Mouse (Mus musculus) lung, postnatal 0 days (tissue): ENCODE results near the gene Bloc1s2. TPM values are rescaled to one million over a fixed set of nuclear protein-coding genes. Genes with fewer than 3 reads are reported as not detected.
A peak's percentile ranks its signal among the peaks of the same experiment; 100 is the strongest.

Source experiments
- ATAC-seq: fragments of 200-750 bp; cut with Nextera tagmentation; 2 replicates; pipeline ENCODE4 v1.8.0; 2017; ENCODE audit warnings: moderate library complexity
- DNase-seq: peaks from one replicate; pipeline ENCODE4 v3.0.0-alpha.2; 2016; ENCODE audit warnings: low spot score
- H3K27ac ChIP-seq: fragments of 300-500 bp; sonication (generic); 2 replicates; pipeline ENCODE4 v1.5.1; 2014; ENCODE audit warnings: antibody characterized with exemption, mild to moderate bottlenecking, low read length, mixed read lengths
- H3K27me3 ChIP-seq: fragments of 300-500 bp; sonication (generic); replicated peaks from 2 replicates; pipeline ENCODE4 v1.6.1; 2014; ENCODE audit warnings: low read length, mixed read lengths; ENCODE audit not compliant: insufficient read depth
- H3K36me3 ChIP-seq: fragments of 300-500 bp; sonication (generic); 2 replicates; pipeline ENCODE4 v1.6.1; 2014; ENCODE audit warnings: low read length, mixed read lengths; ENCODE audit not compliant: insufficient read depth
- H3K4me1 ChIP-seq: fragments of 300-500 bp; sonication (generic); 2 replicates; pipeline ENCODE4 v1.6.1; 2014; ENCODE audit warnings: antibody characterized with exemption, low read depth, low read length, mixed read lengths; ENCODE audit not compliant: insufficient read depth
- H3K4me2 ChIP-seq: fragments of 300-500 bp; sonication (generic); replicated peaks from 2 replicates; pipeline ENCODE4 v1.6.1; 2014; ENCODE audit warnings: low read depth, mild to moderate bottlenecking, low read length, moderate library complexity, mixed read lengths
- H3K4me3 ChIP-seq: fragments of 300-500 bp; sonication (generic); 2 replicates; pipeline ENCODE4 v1.5.1; 2014; ENCODE audit warnings: low read depth, low read length
- H3K9ac ChIP-seq: fragments of 300-500 bp; sonication (generic); replicated peaks from 2 replicates; pipeline ENCODE4 v1.6.1; 2014; ENCODE audit warnings: low read depth, mild to moderate bottlenecking
- H3K9me3 ChIP-seq: fragments of 300-500 bp; sonication (generic); 2 replicates; pipeline ENCODE4 v1.6.1; 2016; ENCODE audit warnings: low read length, mixed read lengths
- CTCF ChIP-seq: IDR thresholded peaks from 2 replicates; pipeline ENCODE4 v1.5.1; 2016; ENCODE audit warnings: antibody characterized with exemption, mild to moderate bottlenecking
- EP300 ChIP-seq: IDR thresholded peaks from 2 replicates; pipeline ENCODE4 v1.6.1; 2016; ENCODE audit warnings: antibody characterized with exemption, mild to moderate bottlenecking, control low read depth
- WGBS: fragments of 180-500 bp; shearing (Covaris S2); extraction: QIAGEN DNeasy Blood & Tissue Kit; methylation state at CpG from one replicate; pipeline ENCODE4 v1.1.7; 2014; 5-methylcytosine and 5-hydroxymethylcytosine counted together
- polyA plus RNA-seq: library from polyadenylated mRNA; unstranded; fragments of >200 nt; fragmentation: Nextera tagmentation; extraction: Ambion mirVana; gene quantifications from 2 replicates; pipeline ENCODE4 v1.2.1, GENCODE M21; 2015

The Bloc1s2 gene
- polyA plus RNA-seq, 1 experiment from 2014 or later = 63.5 TPM

- H3K27me3 ChIP-seq = 0 out of 2 replicates have a peak, but pooled peaks cover 3% of the 10 kb centered on the region
- H3K4me2 ChIP-seq = no peak overlapping the region
- H3K36me3 ChIP-seq = no peaks in the 10 kb centered on the region
- H3K27ac ChIP-seq = no peak overlapping the region
- WGBS = 68% methylated on average over 2 of the region's 2 CpGs
- peaks cover 5% of the 10 kb centered on the region; the same call in 1 of the 2 replicates for H3K4me1 ChIP-seq
- H3K9me3 ChIP-seq = no peaks in the 10 kb centered on the region
- no peak overlapping the region for H3K4me3 ChIP-seq
- no peak for TF ChIP-seq EP300
- no peak for TF ChIP-seq CTCF
- H3K9ac ChIP-seq = no peak overlapping the region
- DNase-seq (no peak), ATAC-seq (no peak)
These were observed 2.7 kb upstream of the Bloc1s2 start for GRCm38 (mm10) chr19:44148991-44149390.

- no peak overlapping the region for H3K4me3 ChIP-seq
- H3K27me3 ChIP-seq = 0 out of 2 replicates have a peak, but pooled peaks cover 1% of the 10 kb centered on the region
- TF ChIP-seq EP300 = no peak
- TF ChIP-seq CTCF = peak; percentile 25; the same call in 1 of the 2 replicates
- WGBS = 34% methylated on average over 2 of the region's 2 CpGs
- DNase-seq = no peak
- H3K36me3 ChIP-seq = no peaks in the 10 kb centered on the region
- no peak overlapping the region for H3K9ac ChIP-seq
- no peak overlapping the region for H3K27ac ChIP-seq
- H3K4me1 ChIP-seq = peaks cover 5% of the 10 kb centered on the region; the same call in 1 of the 2 replicates
- ATAC-seq = no peak
- no peak overlapping the region for H3K4me2 ChIP-seq
- no peaks in the 10 kb centered on the region for H3K9me3 ChIP-seq
These were observed 2.1 kb upstream of the Bloc1s2 start for GRCm38 (mm10) chr19:44148345-44148744.

GRCm38 (mm10) chr19:44146951-44147350 lies 705 bp upstream of the Bloc1s2 start:
- DNase-seq (no peak), ATAC-seq (no peak)
- 87% methylated on average over 8 of the region's 8 CpGs for WGBS
- no peak for TF ChIP-seq CTCF
- TF ChIP-seq EP300 = no peak
- peaks cover 6% of the 10 kb centered on the region; the same call in 1 of the 2 replicates for H3K36me3 ChIP-seq
- no peak overlapping the region for H3K27ac ChIP-seq
- no peaks in the 10 kb centered on the region for H3K9me3 ChIP-seq
- no peak overlapping the region for H3K4me2 ChIP-seq
- H3K27me3 ChIP-seq = no peaks in the 10 kb centered on the region
- peaks cover 5% of the 10 kb centered on the region; the same call in 1 of the 2 replicates for H3K4me1 ChIP-seq
- no peak overlapping the region for H3K4me3 ChIP-seq
- no peak overlapping the region for H3K9ac ChIP-seq

GRCm38 (mm10) chr19:44146568-44146879 lies 278 bp upstream of the Bloc1s2 start:
- DNase-seq (no peak), ATAC-seq (no peak)
- H3K9me3 ChIP-seq = no peaks in the 10 kb centered on the region
- peaks cover 5% of the 10 kb centered on the region; the same call in 1 of the 2 replicates for H3K4me1 ChIP-seq
- H3K27me3 ChIP-seq = no peaks in the 10 kb centered on the region
- H3K27ac ChIP-seq = no peak overlapping the region
- H3K4me2 ChIP-seq = peak overlapping the region; percentile 79
- peaks cover 6% of the 10 kb centered on the region; the same call in 1 of the 2 replicates for H3K36me3 ChIP-seq
- H3K4me3 ChIP-seq = peak overlapping the region; percentile 71
- no peak overlapping the region for H3K9ac ChIP-seq
- TF ChIP-seq CTCF (no peak), EP300 (no peak)
- 57% methylated on average over 9 of the region's 9 CpGs for WGBS

- DNase-seq = no peak
- Histone ChIP-seq H3K27ac (no peak overlapping the region), H3K27me3 (no peaks in the 10 kb centered on the region), H3K4me2 (no peak overlapping the region), H3K4me3 (no peak overlapping the region), H3K9me3 (no peaks in the 10 kb centered on the region), H3K4me1 (peaks cover 5% of the 10 kb centered on the region; the same call in 1 of the 2 replicates), H3K36me3 (peaks cover 11% of the 10 kb centered on the region; the same call in 1 of the 2 replicates), H3K9ac (no peak overlapping the region)
- no peak for ATAC-seq
- WGBS = 71% methylated on average over 9 of the region's 9 CpGs
- no peak for TF ChIP-seq EP300
- no peak for TF ChIP-seq CTCF
These were observed 1.9 kb downstream of the Bloc1s2 start for GRCm38 (mm10) chr19:44144366-44144765.

- Histone ChIP-seq H3K9ac (no peak overlapping the region; the same call in 1 of the 2 replicates), H3K27me3 (no peaks in the 10 kb centered on the region), H3K4me2 (peak overlapping the region; percentile 51), H3K9me3 (no peaks in the 10 kb centered on the region), H3K27ac (no peak overlapping the region), H3K4me1 (no peaks in the 10 kb centered on the region), H3K36me3 (peaks cover 7% of the 10 kb centered on the region; the same call in 1 of the 2 replicates), H3K4me3 (peak overlapping the region; percentile 90)
- peak; percentile 14 for ATAC-seq
- WGBS = 30% methylated on average over 7 of the region's 7 CpGs
- no peak for DNase-seq
- TF ChIP-seq CTCF (no peak), EP300 (no peak)
These were observed 10.2 kb downstream of the Bloc1s2 start for GRCm38 (mm10) chr19:44135960-44136485.
